Mouse (Mus musculus) MEL (cell line): ENCODE data around the gene Hspbp1. TPM values are rescaled to one million over a fixed set of nuclear protein-coding genes. Genes with fewer than 3 reads are reported as not detected.

Experiments used
- DNase-seq: peaks from one replicate; pipeline ENCODE4 v3.0.0; 2011; ENCODE audit warnings: low read depth, low spot score
- H3K27ac ChIP-seq: 2 replicates; pipeline ENCODE4 v1.5.1; 2012; ENCODE audit warnings: low read depth, mild to moderate bottlenecking, control low read depth, low read length, moderate library complexity; ENCODE audit not compliant: control insufficient read depth
- H3K27me3 ChIP-seq, 2 experiments: fragments of 150-350 bp in 1 of 2; sonication (generic) in 1 of 2; 2 replicates each; pipeline ENCODE4 v1.6.1; 2012; ENCODE audit warnings: low read length in 2 of 2, mild to moderate bottlenecking in 2 of 2, improper control_type of control experiment in 1 of 2, moderate library complexity in 1 of 2; ENCODE audit not compliant: insufficient read depth in 2 of 2, control insufficient read depth in 1 of 2
- H3K36me3 ChIP-seq, 2 experiments: 2 replicates each; pipeline ENCODE4 v1.6.1; 2012 to 2014; ENCODE audit warnings: low read length in 2 of 2, improper control_type of control experiment in 1 of 2, inconsistent platforms in 1 of 2, mild to moderate bottlenecking in 1 of 2; ENCODE audit not compliant: insufficient read depth in 2 of 2, control insufficient read depth in 1 of 2
- H3K4me1 ChIP-seq, 2 experiments: fragments of 150-350 bp in 1 of 2; sonication (generic) in 1 of 2; 2 replicates each; pipeline ENCODE4 v1.6.1; 2012; ENCODE audit warnings: low read length in 2 of 2, improper control_type of control experiment in 1 of 2, mild to moderate bottlenecking in 1 of 2; ENCODE audit not compliant: insufficient read depth in 2 of 2, control insufficient read depth in 1 of 2
- H3K4me3 ChIP-seq, 2 experiments: fragments of 150-350 bp in 1 of 2; sonication (generic) in 1 of 2; 2 replicates each; pipeline ENCODE4 v1.5.1; 2012; ENCODE audit warnings: low read depth in 2 of 2, low read length in 2 of 2, mild to moderate bottlenecking in 2 of 2, moderate library complexity in 2 of 2, control low read depth in 1 of 2, improper control_type of control experiment in 1 of 2; ENCODE audit not compliant: control insufficient read depth in 1 of 2, insufficient read depth in 1 of 2
- H3K79me2 ChIP-seq: 2 replicates; pipeline ENCODE4 v1.6.1; 2012; ENCODE audit warnings: mild to moderate bottlenecking, low read length, moderate library complexity; ENCODE audit not compliant: control insufficient read depth, poor library complexity, insufficient read depth
- H3K9ac ChIP-seq: 2 replicates; pipeline ENCODE4 v1.6.1; 2012; ENCODE audit warnings: low read depth, mild to moderate bottlenecking, control low read depth, low read length, moderate library complexity; ENCODE audit not compliant: control insufficient read depth, poor library complexity, severe bottlenecking
- H3K9me3 ChIP-seq: fragments of 150-350 bp; sonication (generic); replicated peaks from 2 replicates; pipeline ENCODE4 v1.6.1; 2012; ENCODE audit warnings: mild to moderate bottlenecking, low read length, improper control_type of control experiment, moderate library complexity; ENCODE audit not compliant: insufficient read depth
- CHD1 ChIP-seq: IDR thresholded peaks from 2 replicates; pipeline ENCODE4 v1.6.1; 2012; ENCODE audit warnings: low read depth, mild to moderate bottlenecking, inconsistent platforms, low read length, improper control_type of control experiment
- CTCF ChIP-seq, 3 experiments: IDR thresholded peaks in 2 of 3; conservative IDR thresholded peaks in 1 of 3; 2 replicates each; pipeline ENCODE4 v1.5.1; 2011 to 2012; ENCODE audit warnings: low read length in 3 of 3, low read depth in 2 of 3, mild to moderate bottlenecking in 2 of 3, improper control_type of control experiment in 1 of 3, inconsistent platforms in 1 of 3, mixed read lengths in 1 of 3, moderate library complexity in 1 of 3; ENCODE audit not compliant: control insufficient read depth in 1 of 3, insufficient read depth in 1 of 3, poor library complexity in 1 of 3, severe bottlenecking in 1 of 3
- EP300 ChIP-seq, 2 experiments: IDR thresholded peaks; 2 replicates each; pipeline ENCODE4 v1.6.1; 2011; ENCODE audit warnings: improper control_type of control experiment in 2 of 2, low read length in 2 of 2, low read depth in 1 of 2, mild to moderate bottlenecking in 1 of 2
- GABPA ChIP-seq: IDR thresholded peaks from 2 replicates; pipeline ENCODE4 v1.6.1; 2012; ENCODE audit warnings: low read depth, mild to moderate bottlenecking, inconsistent platforms, low read length, improper control_type of control experiment, moderate library complexity
- JUND ChIP-seq: IDR thresholded peaks from 2 replicates; pipeline ENCODE4 v1.6.1; 2011; ENCODE audit warnings: low read depth, mild to moderate bottlenecking, improper control_type of control experiment, low read length
- MAFK ChIP-seq: IDR thresholded peaks from 2 replicates; pipeline ENCODE4 v1.6.1; 2011; ENCODE audit warnings: low read depth, mild to moderate bottlenecking, low read length, improper control_type of control experiment, borderline replicate concordance
- MAX ChIP-seq: IDR thresholded peaks from 2 replicates; pipeline ENCODE4 v1.6.1; 2011; ENCODE audit warnings: low read length, improper control_type of control experiment
- MXI1 ChIP-seq: IDR thresholded peaks from 2 replicates; pipeline ENCODE4 v1.6.1; 2011; ENCODE audit warnings: mild to moderate bottlenecking, low read depth, low read length, improper control_type of control experiment
- NELFE ChIP-seq: IDR thresholded peaks from 2 replicates; pipeline ENCODE4 v1.6.1; 2011; ENCODE audit warnings: low read depth, low read length, improper control_type of control experiment
- NRF1 ChIP-seq: IDR thresholded peaks from 2 replicates; pipeline ENCODE4 v1.6.1; 2014; ENCODE audit warnings: low read depth, mild to moderate bottlenecking, inconsistent platforms, low read length, improper control_type of control experiment, moderate library complexity; ENCODE audit not compliant: poor library complexity, insufficient read depth, severe bottlenecking
- POLR2AphosphoS2 ChIP-seq: IDR thresholded peaks from 2 replicates; pipeline ENCODE4 v1.6.1; 2011; ENCODE audit warnings: low read length, improper control_type of control experiment
- POLR2AphosphoS5 ChIP-seq: IDR thresholded peaks from 2 replicates; pipeline ENCODE4 v1.6.1; 2012; ENCODE audit warnings: low read depth, borderline replicate concordance, mild to moderate bottlenecking, inconsistent platforms, low read length, moderate library complexity, mixed read lengths
- RAD21 ChIP-seq: IDR thresholded peaks from 2 replicates; pipeline ENCODE4 v1.6.1; 2011; ENCODE audit warnings: mild to moderate bottlenecking, low read depth, low read length, improper control_type of control experiment
- RCOR1 ChIP-seq: IDR thresholded peaks from 2 replicates; pipeline ENCODE4 v1.6.1; 2012; ENCODE audit warnings: low read depth, mild to moderate bottlenecking, inconsistent platforms, low read length, improper control_type of control experiment
- SMC3 ChIP-seq: IDR thresholded peaks from 2 replicates; pipeline ENCODE4 v1.6.1; 2011; ENCODE audit warnings: low read depth, low read length, improper control_type of control experiment
- TCF12 ChIP-seq: IDR thresholded peaks from 2 replicates; pipeline ENCODE4 v1.6.1; 2014; ENCODE audit warnings: low read depth, mild to moderate bottlenecking, inconsistent platforms, low read length, improper control_type of control experiment, moderate library complexity
- UBTF ChIP-seq: IDR thresholded peaks from 2 replicates; pipeline ENCODE4 v1.6.1; 2012; ENCODE audit warnings: low read depth, mild to moderate bottlenecking, inconsistent platforms, low read length, improper control_type of control experiment, moderate library complexity, borderline replicate concordance; ENCODE audit not compliant: insufficient read depth
- USF2 ChIP-seq, 2 experiments: IDR thresholded peaks; 2 replicates each; pipeline ENCODE4 v1.6.1; 2011 to 2012; ENCODE audit warnings: improper control_type of control experiment in 2 of 2, low read length in 2 of 2, borderline replicate concordance in 1 of 2, inconsistent platforms in 1 of 2, low read depth in 1 of 2, mild to moderate bottlenecking in 1 of 2; ENCODE audit not compliant: insufficient read depth in 1 of 2
- ZMIZ1 ChIP-seq: IDR thresholded peaks from 2 replicates; pipeline ENCODE4 v1.6.1; 2012; ENCODE audit warnings: low read depth, mild to moderate bottlenecking, inconsistent platforms, low read length, improper control_type of control experiment, moderate library complexity
- ZNF384 ChIP-seq: IDR thresholded peaks from 2 replicates; pipeline ENCODE4 v1.6.1; 2012; ENCODE audit warnings: low read depth, mild to moderate bottlenecking, inconsistent platforms, low read length, improper control_type of control experiment
- polyA plus RNA-seq, 2 experiments: library from polyadenylated mRNA; stranded (reverse) in 1 of 2; unstranded in 1 of 2; fragments of >175 nt in 1 of 2; fragments of >200 nt in 1 of 2; gene quantifications; 2 replicates each; pipeline versions ENCODE4 v1.2.1 to v1.2.4; 2012; ENCODE audit warnings: low replicate concordance in 2 of 2, low read depth in 1 of 2; ENCODE audit not compliant: insufficient read length in 2 of 2, insufficient read depth in 1 of 2, missing spikeins in 1 of 2
- total RNA-seq: library from RNA; depleted of rRNA; stranded (reverse); fragments of 300-350 nt; gene quantifications from 2 replicates; pipeline ENCODE4 v1.2.3, GENCODE M21; 2012

Hspbp1 gene
- total and polyA plus RNA-seq, 3 experiments, result 101 to 111 TPM; not detected in 1

- Histone ChIP-seq H3K9ac (peak overlapping the region; percentile 86), H3K4me3 (peak overlapping the region; percentile 79 to 85), H3K27me3 (no peaks in the 10 kb centered on the region), H3K79me2 (peaks cover 48% of the 10 kb centered on the region), H3K27ac (peak overlapping the region; percentile 75), H3K36me3 (peaks cover 0 to 37% of the 10 kb centered on the region in 2 experiments; a peak in 2 of 4 replicates), H3K4me1 (peaks cover 20 to 23% of the 10 kb centered on the region in 2 experiments), H3K9me3 (no peaks in the 10 kb centered on the region)
- peak; percentile 66 for TF ChIP-seq NRF1
- peak; percentile 53; the same call in 1 of the 2 replicates for TF ChIP-seq UBTF
- no peak for TF ChIP-seq MAFK
- peak; percentile 52 for DNase-seq
Measured at GRCm38 (mm10) chr7:4658128-4658907, 26.6 kb downstream of the Hspbp1 start.

GRCm38 (mm10) chr7:4657521-4658127, 27.2 kb downstream of the Hspbp1 start:
- H3K4me3 ChIP-seq, result peak overlapping the region; percentile 79 to 85
- H3K9ac ChIP-seq, result peak overlapping the region; percentile 86
- H3K27ac ChIP-seq, result peak overlapping the region; percentile 75
- DNase-seq, result no peak
- H3K36me3 ChIP-seq, result peaks cover 2 to 44% of the 10 kb centered on the region in 2 experiments; a peak in 2 of 4 replicates
- TF ChIP-seq ZNF384 (no peak), RAD21 (no peak), CHD1 (no peak), USF2 (IDR thresholded peaks at IDR 0.05; ENCODE audit: borderline replicate concordance in 1 of 2, insufficient read depth in 1 of 2, low read depth in 1 of 2, low read length in 2 of 2) (no peak), MXI1 (no peak), NELFE (no peak), ZMIZ1 (no peak), CTCF (IDR thresholded peaks at IDR 0.05 in 2 of 3, conservative IDR thresholded peaks at IDR 0.05 in 1 of 3; ENCODE audit: control insufficient read depth in 1 of 3, insufficient read depth in 1 of 3, low read depth in 2 of 3, low read length in 3 of 3, poor library complexity in 1 of 3, severe bottlenecking in 1 of 3) (no peak), MAX (no peak), RCOR1 (no peak), POLR2AphosphoS2 (no peak), EP300 (IDR thresholded peaks at IDR 0.05; ENCODE audit: low read depth in 1 of 2, low read length in 2 of 2) (no peak), SMC3 (no peak), JUND (no peak), GABPA (no peak), TCF12 (no peak), POLR2AphosphoS5 (no peak)
- peaks cover 55% of the 10 kb centered on the region for H3K79me2 ChIP-seq
- peaks cover 27 to 30% of the 10 kb centered on the region in 2 experiments for H3K4me1 ChIP-seq
- H3K27me3 ChIP-seq, result no peaks in the 10 kb centered on the region
- no peaks in the 10 kb centered on the region for H3K9me3 ChIP-seq
